Mouse (Mus musculus) liver, postnatal 0 days (tissue): Measurements from ENCODE around the gene B3galt4. TPM values are rescaled to one million over a fixed set of nuclear protein-coding genes. Genes with fewer than 3 reads are reported as not detected.
"Not testable (repeated sequence)": the region's sequence is repeated elsewhere in the genome, so short reads cannot be mapped to it uniquely, and the experiment has no call there.

Source experiments
- ATAC-seq: fragments of 200-750 bp; cut with Nextera tagmentation; 2 replicates; pipeline ENCODE4 v1.8.0; 2017; ENCODE audit warnings: mild to moderate bottlenecking, moderate library complexity
- DNase-seq: peaks from one replicate; pipeline ENCODE4 v3.0.0-alpha.2; 2016
- H3K27ac ChIP-seq: fragments of 300-500 bp; sonication (generic); 2 replicates; pipeline ENCODE4 v1.5.1; 2014; ENCODE audit warnings: antibody characterized with exemption, moderate library complexity, mild to moderate bottlenecking, low read depth
- H3K27me3 ChIP-seq: fragments of 300-500 bp; sonication (generic); 2 replicates; pipeline ENCODE4 v1.6.1; 2014; ENCODE audit warnings: low read length, control low read depth, mixed read lengths; ENCODE audit not compliant: insufficient read depth
- H3K36me3 ChIP-seq: fragments of 300-500 bp; sonication (generic); replicated peaks from 2 replicates; pipeline ENCODE4 v1.6.1; 2014; ENCODE audit warnings: mild to moderate bottlenecking, control low read depth, low read length, moderate library complexity, mixed read lengths; ENCODE audit not compliant: insufficient read depth
- H3K4me1 ChIP-seq: fragments of 300-500 bp; sonication (generic); 2 replicates; pipeline ENCODE4 v1.6.1; 2014; ENCODE audit warnings: antibody characterized with exemption, mild to moderate bottlenecking, control low read depth; ENCODE audit not compliant: insufficient read depth
- H3K4me2 ChIP-seq: fragments of 300-500 bp; sonication (generic); 2 replicates; pipeline ENCODE4 v1.6.1; 2014; ENCODE audit warnings: low read depth, mild to moderate bottlenecking, low read length, moderate library complexity, mixed read lengths
- H3K4me3 ChIP-seq: fragments of 300-500 bp; sonication (generic); 2 replicates; pipeline ENCODE4 v1.5.1; 2014; ENCODE audit warnings: low read depth, low read length
- H3K9ac ChIP-seq: fragments of 300-500 bp; sonication (generic); replicated peaks from 2 replicates; pipeline ENCODE4 v1.6.1; 2014; ENCODE audit warnings: mild to moderate bottlenecking, moderate library complexity
- H3K9me3 ChIP-seq: fragments of 300-500 bp; sonication (generic); 2 replicates; pipeline ENCODE4 v1.6.1; 2016; ENCODE audit warnings: mild to moderate bottlenecking, control low read depth, low read length, mixed read lengths
- CTCF ChIP-seq: sonication (generic); IDR thresholded peaks from 2 replicates; pipeline ENCODE4 v1.5.1; 2016; ENCODE audit warnings: antibody characterized with exemption, low read depth
- EP300 ChIP-seq: IDR thresholded peaks from 2 replicates; pipeline ENCODE4 v1.6.1; 2016; ENCODE audit warnings: antibody characterized with exemption, low read depth, mild to moderate bottlenecking
- WGBS: fragments of 180-500 bp; shearing (Covaris S2); extraction: QIAGEN DNeasy Blood & Tissue Kit; methylation state at CpG from one replicate; pipeline ENCODE4 v1.1.7; 2014; ENCODE audit not compliant: insufficient replicate concordance; 5-methylcytosine and 5-hydroxymethylcytosine counted together
- polyA plus RNA-seq: library from polyadenylated mRNA; unstranded; fragments of >200 nt; fragmentation: Nextera tagmentation; extraction: Ambion mirVana; gene quantifications from 2 replicates; pipeline ENCODE4 v1.2.1, GENCODE M21; 2015

Gene B3galt4
- polyA plus RNA-seq = 2.2 and 2.4 TPM in 2 replicates

DNA sequence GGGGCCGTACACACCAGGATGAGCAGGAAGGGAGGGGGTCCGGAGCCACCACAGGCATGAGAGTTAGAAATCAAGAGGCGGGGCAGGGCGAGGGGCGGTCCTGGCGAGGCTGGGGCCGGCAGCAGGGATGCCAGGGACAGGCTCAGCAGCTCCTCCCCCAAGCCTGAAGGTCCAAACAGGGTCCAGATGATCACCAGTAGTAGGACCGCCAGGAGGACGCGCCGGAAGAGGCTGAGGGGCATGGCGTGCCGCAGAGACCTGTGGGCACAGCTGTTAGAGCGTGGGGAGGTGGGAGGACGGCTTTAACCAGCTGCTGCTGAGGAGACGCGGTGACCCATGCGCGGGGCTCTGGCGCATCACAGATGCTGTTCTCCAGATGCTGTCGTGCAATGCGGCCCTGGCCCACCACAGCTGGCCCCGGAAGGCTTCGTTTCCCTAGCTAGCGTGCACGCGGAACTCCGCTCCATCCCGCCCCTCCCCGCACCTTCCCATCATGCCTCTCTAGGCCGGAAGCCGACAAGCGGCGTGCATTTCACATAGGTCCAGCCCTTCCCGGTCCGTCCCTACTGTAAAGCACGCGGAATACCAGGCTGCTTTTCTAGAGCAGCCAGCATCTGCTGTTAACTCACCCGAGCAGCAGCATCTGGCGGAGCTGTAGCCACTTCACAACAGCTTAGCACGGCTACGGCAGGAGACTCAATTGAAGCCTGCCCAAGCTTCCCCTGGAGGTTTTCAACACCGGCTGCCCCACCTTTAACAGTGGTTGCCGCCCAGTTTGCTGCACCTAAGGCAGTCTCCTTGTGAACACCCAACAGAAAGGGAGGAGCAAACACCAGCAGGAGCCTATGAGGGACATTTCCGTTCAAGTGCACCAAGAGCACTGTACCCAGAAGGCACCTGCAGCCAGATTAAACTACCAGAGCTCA, at the start of gene B3galt4:
B3galt4 (minus strand) TSS at position 468 of the 926 bp plus-strand sequence.
- DNase-seq = peak; percentile 88
- Histone ChIP-seq H3K27me3 (no peaks in the 10 kb centered on the region), H3K4me2 (peak within 1 kb of the TSS; percentile 96), H3K4me3 (peak within 1 kb of the TSS; percentile 52), H3K27ac (peak within 1 kb of the TSS; percentile 66), H3K9me3 (no peaks in the 10 kb centered on the region), H3K36me3 (peaks cover 22% of the 10 kb centered on the region), H3K9ac (peak within 1 kb of the TSS; percentile 65), H3K4me1 (peaks cover 45% of the 10 kb centered on the region)
- WGBS = 2% methylated on average over 45 of the region's 45 CpGs
- peak; percentile 51 for ATAC-seq
- TF ChIP-seq EP300 = no peak; the same call in 1 of the 2 replicates
- TF ChIP-seq CTCF = 0 out of 2 replicates have a peak, but pooled peaks have one; percentile 1

DNA sequence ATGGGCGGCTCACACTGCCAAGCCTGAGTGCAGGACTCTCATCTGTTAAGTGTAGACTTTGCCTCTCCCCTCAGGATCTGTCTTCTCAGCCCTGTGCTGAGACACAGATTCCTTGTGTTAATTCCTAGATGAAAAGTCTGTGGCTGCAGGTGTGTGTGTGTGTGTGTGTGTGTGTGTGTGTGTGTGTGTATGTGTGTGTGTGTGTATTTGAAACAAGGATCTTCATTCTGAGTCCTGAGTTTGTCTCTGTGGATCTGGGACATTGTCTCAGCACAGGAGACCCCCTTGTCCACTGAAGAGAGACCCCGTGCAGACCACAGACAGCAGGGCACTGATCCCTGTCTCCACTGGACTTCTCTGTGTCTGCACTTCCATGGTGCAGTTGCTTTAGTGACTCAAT, 49.5 kb upstream of the B3galt4 start:
- H3K4me2 ChIP-seq = peak overlapping the region; percentile 98
- not testable (repeated sequence) for ATAC-seq

DNA sequence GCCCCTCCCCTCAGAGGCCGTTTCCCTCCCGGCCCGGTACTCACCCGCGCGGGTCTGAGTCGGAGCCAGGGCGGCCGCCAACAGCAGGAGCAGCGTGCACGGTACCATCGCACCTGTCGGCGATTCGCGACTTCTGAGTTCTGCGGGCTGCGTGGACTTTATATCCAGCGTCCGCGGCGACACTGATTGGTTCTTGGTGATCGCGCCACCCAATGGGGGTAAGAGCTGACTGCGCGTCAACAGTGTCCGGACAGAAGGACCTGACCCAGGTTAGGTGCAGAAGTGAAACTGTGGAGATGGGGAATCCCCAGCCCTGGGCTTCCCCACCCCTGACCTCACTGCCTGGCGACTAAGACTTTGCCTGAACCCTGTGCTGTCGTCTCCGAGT, 48.9 kb upstream of the B3galt4 start, which contains the start of gene H2-K1:
H2-K1 (minus strand) TSS at position 198 of the 388 bp plus-strand sequence.
- 2% methylated on average over 29 of the region's 30 CpGs for WGBS
- Histone ChIP-seq H3K27ac (peak within 1 kb of the TSS; percentile 83), H3K4me2 (peak within 1 kb of the TSS; percentile 98), H3K9ac (peak within 1 kb of the TSS; percentile 86), H3K4me1 (peaks cover 11% of the 10 kb centered on the region), H3K36me3 (peaks cover 6% of the 10 kb centered on the region), H3K4me3 (peak within 1 kb of the TSS; percentile 88), H3K9me3 (no peaks in the 10 kb centered on the region), H3K27me3 (no peaks in the 10 kb centered on the region)
- DNase-seq (peak; percentile 92), ATAC-seq (peak; percentile 94)
- TF ChIP-seq CTCF (no peak), EP300 (no peak)

More for the DNA sequence above, 49.5 kb upstream of the B3galt4 start:
- H3K27ac ChIP-seq, H3K36me3 ChIP-seq, DNase-seq, H3K27me3 ChIP-seq, H3K9me3 ChIP-seq: not testable (repeated sequence)
- Histone ChIP-seq H3K4me1 (peaks cover 11% of the 10 kb centered on the region), H3K9ac (peak overlapping the region; percentile 86; the same call in 1 of the 2 replicates), H3K4me3 (peak overlapping the region; percentile 88; the same call in 1 of the 2 replicates)
- 45% methylated on average over 2 of the region's 2 CpGs for WGBS

DNA sequence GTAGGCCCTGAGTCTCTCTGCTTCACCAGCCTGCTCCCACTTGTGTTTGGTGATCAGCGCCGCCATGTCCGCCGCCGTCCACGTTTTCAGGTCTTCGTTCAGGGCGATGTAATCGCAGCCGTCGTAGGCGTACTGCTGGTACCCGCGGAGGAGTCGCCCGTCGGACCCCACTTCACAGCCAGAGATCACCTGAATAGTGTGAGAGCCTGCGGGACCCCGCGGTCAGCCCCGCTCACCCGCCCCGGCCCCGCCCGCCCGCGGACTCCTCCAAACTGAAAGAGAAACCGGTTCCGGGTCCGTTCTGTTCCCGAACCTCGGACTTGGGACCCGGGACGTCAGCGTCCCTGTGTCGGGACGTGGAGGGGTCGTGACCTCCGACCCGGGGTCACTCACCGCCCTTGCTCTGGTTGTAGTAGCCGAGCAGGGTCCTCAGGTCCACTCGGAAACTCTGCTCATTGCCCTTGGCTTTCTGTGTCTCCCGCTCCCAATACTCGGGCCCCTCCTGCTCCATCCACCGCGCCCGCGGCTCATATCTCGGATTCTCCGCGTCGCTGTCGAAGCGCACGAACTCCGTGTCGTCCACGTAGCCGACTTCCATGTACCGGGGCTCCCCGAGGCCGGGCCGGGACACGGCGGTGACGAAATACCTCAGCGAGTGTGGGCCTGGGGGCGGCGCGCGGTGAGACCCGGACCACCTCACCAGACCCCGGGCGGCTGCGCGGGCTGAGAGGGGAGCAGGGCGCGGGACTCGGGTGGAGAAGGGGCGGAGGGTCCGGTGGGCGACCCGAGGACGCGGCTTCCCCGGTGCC, 48.3 kb upstream of the B3galt4 start:
- ATAC-seq (peak; percentile 54), DNase-seq (peak; percentile 62)
- peak overlapping the region; percentile 83 for H3K27ac ChIP-seq
- H3K36me3 ChIP-seq = peaks cover 6% of the 10 kb centered on the region
- H3K9me3 ChIP-seq = no peaks in the 10 kb centered on the region
- H3K4me2 ChIP-seq = peak overlapping the region; percentile 98
- TF ChIP-seq CTCF (no peak), EP300 (no peak)
- H3K9ac ChIP-seq = peak overlapping the region; percentile 86
- H3K4me3 ChIP-seq = peak overlapping the region; percentile 88
- H3K27me3 ChIP-seq = no peaks in the 10 kb centered on the region
- WGBS = 2% methylated on average over 83 of the region's 87 CpGs
- peaks cover 11% of the 10 kb centered on the region for H3K4me1 ChIP-seq

DNA sequence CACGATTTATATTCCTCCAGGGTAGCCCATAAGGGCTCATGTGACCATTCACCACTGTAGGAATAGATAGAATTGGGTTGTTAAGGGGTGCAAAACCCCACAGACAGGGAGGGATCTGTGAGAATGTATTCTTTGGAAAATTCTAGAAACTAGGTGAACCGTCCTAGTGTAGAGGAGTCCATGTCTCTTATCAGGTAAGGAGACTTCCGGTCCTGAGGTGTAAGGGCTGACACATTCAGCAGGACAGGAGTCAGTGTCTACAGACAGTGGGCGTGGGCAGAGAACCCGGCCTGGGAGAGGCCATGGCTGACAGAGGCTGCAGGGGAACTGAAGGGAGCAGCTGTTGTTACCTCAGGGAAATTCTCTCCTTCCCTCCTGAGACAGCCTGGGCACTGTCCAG, 47.4 kb upstream of the B3galt4 start:
- not testable (repeated sequence) for H3K9me3 ChIP-seq, H3K9ac ChIP-seq, ATAC-seq, H3K27me3 ChIP-seq, H3K36me3 ChIP-seq, DNase-seq, H3K4me3 ChIP-seq, H3K27ac ChIP-seq
- 43% methylated on average over 5 of the region's 5 CpGs for WGBS
- H3K4me1 ChIP-seq = peaks cover 11% of the 10 kb centered on the region
- H3K4me2 ChIP-seq = peak overlapping the region; percentile 98; the same call in 1 of the 2 replicates

DNA sequence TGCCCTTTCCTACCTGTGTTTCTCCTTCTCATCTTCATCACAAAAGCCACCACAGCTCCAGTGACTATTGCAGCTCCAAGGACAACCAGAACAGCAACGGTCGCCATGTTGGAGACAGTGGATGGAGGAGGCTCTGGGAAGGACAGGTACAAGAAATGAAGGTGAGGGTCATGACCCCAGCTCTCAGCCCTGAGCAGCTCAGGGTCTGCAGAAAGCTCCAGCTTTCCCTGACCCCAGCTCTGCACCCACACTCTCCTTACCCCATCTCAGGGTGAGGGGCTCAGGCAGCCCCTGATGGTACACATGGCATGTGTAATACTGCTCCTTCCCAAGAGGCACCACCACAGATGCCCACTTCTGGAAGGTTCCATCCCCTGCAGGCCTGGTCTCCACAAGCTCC, 45.7 kb upstream of the B3galt4 start:
- 82% methylated on average over 2 of the region's 2 CpGs for WGBS
- not testable (repeated sequence) for H3K36me3 ChIP-seq, ATAC-seq

More for the DNA sequence above, 45.7 kb upstream of the B3galt4 start:
- DNase-seq, H3K4me3 ChIP-seq, H3K27me3 ChIP-seq, H3K9ac ChIP-seq, H3K27ac ChIP-seq, H3K9me3 ChIP-seq, H3K4me2 ChIP-seq: not testable (repeated sequence)
- peaks cover 11% of the 10 kb centered on the region for H3K4me1 ChIP-seq
